Mouse (Mus musculus): ENCODE results near the gene Cers5. TPM values are rescaled to one million over a fixed set of nuclear protein-coding genes. Genes with fewer than 3 reads are reported as not detected.

Cers5 gene
- total RNA-seq, 2 experiments from 2014 or later: 40.8 to 53.7 TPM

Other genes with a start within 250 kb of the Cers5 start
- gene Faim2, start 244.7 kb downstream of the Cers5 start, total RNA-seq (2021): 10 to 100 TPM; 28.9 to 31.6 TPM
- gene Aqp2, start 193.8 kb downstream of the Cers5 start, total RNA-seq (2021): 1 to 10 TPM; 1.4 to 2.5 TPM
- gene Aqp5, start 182.1 kb downstream of the Cers5 start, total RNA-seq (2021): 1 to 10 TPM; 1.2 to 2.1 TPM
- gene Aqp6, start 171.5 kb downstream of the Cers5 start, total RNA-seq (2021): not detected
- gene Racgap1, start 121.2 kb downstream of the Cers5 start, total RNA-seq (2021): 1 to 10 TPM; 3.1 to 3.3 TPM
- under 1 TPM; 0.50 to 0.70 TPM for gene Asic1, start 102.5 kb downstream of the Cers5 start, total RNA-seq (2021)
- gene Smarcd1, start 70.8 kb downstream of the Cers5 start, total RNA-seq (2021): 10 to 100 TPM; 43.1 to 44.2 TPM
- 10 to 100 TPM; 19.1 to 42.3 TPM for gene Gm17349, start 67.4 kb downstream of the Cers5 start, total RNA-seq (2021)
- 1,000 to 10,000 TPM; 1,249 to 2,641 TPM for gene Gpd1, start 55.4 kb downstream of the Cers5 start, total RNA-seq (2021)
- gene Cox14, start 47.3 kb downstream of the Cers5 start, total RNA-seq (2021): 100 to 1,000 TPM; 181 to 213 TPM
- gene Lima1, start 102.6 kb upstream of the Cers5 start, total RNA-seq (2021): 10 to 100 TPM; 35.4 to 39.9 TPM
- gene Fam186a, start 194.2 kb upstream of the Cers5 start, total RNA-seq (2021): under 1 TPM; 0.20 to 0.67 TPM
- 10 to 100 TPM; 76.8 to 80.8 TPM for gene Larp4, start 197.2 kb upstream of the Cers5 start, total RNA-seq (2021)